Mouse (Mus musculus): ENCODE measurements around the gene Acbd3. TPM values are rescaled to one million over a fixed set of nuclear protein-coding genes. Genes with fewer than 3 reads are reported as not detected.
A peak's percentile ranks its signal among the peaks of the same experiment; 100 is the strongest.

The Acbd3 gene
- polyA plus RNA-seq, 1 experiment, result 8.2 TPM

DNA sequence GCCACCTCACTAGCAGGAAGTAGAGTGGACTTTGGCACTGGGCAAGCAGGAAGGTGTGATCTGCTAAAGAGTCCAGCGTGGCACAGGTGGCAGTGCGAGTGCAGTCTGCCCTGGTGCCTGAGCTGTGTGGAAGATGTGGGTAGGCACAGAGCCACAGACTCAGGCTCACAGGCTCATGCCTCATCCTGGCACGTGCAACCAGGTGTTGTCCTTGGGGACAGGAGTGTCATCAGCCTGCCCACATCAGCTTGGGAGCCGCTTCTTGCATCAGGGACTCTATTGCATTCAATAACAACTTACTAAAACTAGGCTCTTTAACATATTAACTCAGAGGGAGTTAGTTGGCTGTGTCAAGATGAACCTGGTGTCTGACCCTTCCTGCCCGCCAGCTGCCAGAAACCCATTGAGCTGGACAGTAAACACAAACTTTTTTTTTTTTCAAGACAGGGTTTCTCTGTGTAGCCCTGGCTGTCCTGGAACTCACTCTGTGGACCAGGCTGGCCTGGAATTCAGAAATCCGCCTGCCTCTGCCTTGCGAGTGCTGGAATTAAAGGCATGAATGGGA is 32.2 kb downstream of the Acbd3 start:
- Histone ChIP-seq H3K36me3 (ENCODE audit: control insufficient read depth, insufficient read depth, low read length) (peaks cover 9% of the 10 kb centered on the region), H3K27me3 (ENCODE audit: control insufficient read depth, insufficient read depth, low read length) (no peaks in the 10 kb centered on the region), H3K27ac (ENCODE audit: insufficient read depth, low read length) (no peak overlapping the region), H3K4me3 (ENCODE audit: extremely low read depth, insufficient read depth, insufficient read length) (no peak overlapping the region), H3K4me1 (ENCODE audit: control insufficient read depth, insufficient read depth, insufficient read length) (no peaks in the 10 kb centered on the region)
- TF ChIP-seq POLR2A (IDR thresholded peaks at IDR 0.05; ENCODE audit: low read depth, low read length) (no peak), CTCF (IDR thresholded peaks at IDR 0.05; ENCODE audit: extremely low read depth, insufficient read depth, insufficient read length, insufficient replicate concordance) (no peak)
- WGBS, result 68% methylated on average over 7 of the region's 7 CpGs
- DNase-seq (ENCODE audit: low read depth in 1 of 2, low spot score in 2 of 2), result no peak

DNA sequence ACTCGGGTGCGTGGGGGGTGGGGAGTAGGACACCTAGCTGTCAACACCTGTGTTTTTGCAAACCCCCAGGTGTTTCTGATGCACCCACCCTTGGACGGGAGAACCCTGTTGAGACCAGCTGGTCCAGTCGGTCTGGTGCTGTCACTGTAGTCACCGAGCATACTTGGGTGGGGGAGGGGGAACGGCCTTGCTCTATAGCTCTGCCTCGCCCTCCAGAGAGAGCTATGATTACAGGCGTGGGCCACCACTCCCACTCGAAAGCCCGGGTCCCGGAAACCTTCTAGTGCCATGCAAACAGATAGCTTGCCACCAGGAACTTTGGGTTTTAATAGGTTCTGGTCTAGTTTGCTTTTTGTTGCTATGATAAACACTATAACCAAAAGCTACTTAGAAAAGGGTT is 36.3 kb downstream of the Acbd3 start:
- Histone ChIP-seq H3K27ac (ENCODE audit: insufficient read depth, low read length) (no peak overlapping the region), H3K36me3 (ENCODE audit: control insufficient read depth, insufficient read depth, low read length) (no peaks in the 10 kb centered on the region), H3K4me1 (ENCODE audit: control insufficient read depth, insufficient read depth, insufficient read length) (peaks cover 14% of the 10 kb centered on the region), H3K27me3 (ENCODE audit: control insufficient read depth, insufficient read depth, low read length) (no peaks in the 10 kb centered on the region), H3K4me3 (ENCODE audit: extremely low read depth, insufficient read depth, insufficient read length) (no peak overlapping the region)
- no peak for DNase-seq (ENCODE audit: low read depth in 1 of 2, low spot score in 2 of 2)
- no peak for TF ChIP-seq POLR2A (IDR thresholded peaks at IDR 0.05; ENCODE audit: low read depth, low read length)
- no peak for TF ChIP-seq CTCF (IDR thresholded peaks at IDR 0.05; ENCODE audit: extremely low read depth, insufficient read depth, insufficient read length, insufficient replicate concordance)
- 90% methylated on average over 11 of the region's 11 CpGs for WGBS

DNA sequence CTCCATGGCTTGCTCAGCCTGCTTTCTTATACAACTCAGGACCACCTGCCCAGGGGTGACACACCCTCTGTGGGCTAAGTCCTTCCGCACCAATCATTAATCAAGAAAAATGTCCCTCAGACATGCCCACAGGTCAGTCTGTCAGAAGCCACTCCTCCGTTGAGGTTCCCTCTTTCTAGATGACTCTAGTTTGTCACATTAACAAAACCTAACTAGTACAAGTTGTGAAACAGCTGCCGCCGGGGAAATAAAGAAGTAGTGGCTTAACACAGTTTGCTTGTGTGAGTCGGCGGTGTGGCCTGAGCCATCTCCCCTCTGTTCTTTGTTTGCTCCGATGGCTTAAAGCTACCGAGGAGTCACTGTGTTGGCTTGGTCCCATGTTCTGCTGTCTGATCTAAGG is 36.8 kb downstream of the Acbd3 start:
- DNase-seq (ENCODE audit: low read depth in 1 of 2, low spot score in 2 of 2), result no peak
- no peak overlapping the region for H3K4me3 ChIP-seq (ENCODE audit: extremely low read depth, insufficient read depth, insufficient read length)
- no peak for TF ChIP-seq CTCF (IDR thresholded peaks at IDR 0.05; ENCODE audit: extremely low read depth, insufficient read depth, insufficient read length, insufficient replicate concordance)
- TF ChIP-seq POLR2A (IDR thresholded peaks at IDR 0.05; ENCODE audit: low read depth, low read length), result no peak
- 62% methylated on average over 8 of the region's 8 CpGs for WGBS
- H3K27me3 ChIP-seq (ENCODE audit: control insufficient read depth, insufficient read depth, low read length), result no peaks in the 10 kb centered on the region
- H3K36me3 ChIP-seq (ENCODE audit: control insufficient read depth, insufficient read depth, low read length), result no peaks in the 10 kb centered on the region
- no peak overlapping the region for H3K27ac ChIP-seq (ENCODE audit: insufficient read depth, low read length)
- H3K4me1 ChIP-seq (ENCODE audit: control insufficient read depth, insufficient read depth, insufficient read length), result peaks cover 14% of the 10 kb centered on the region

DNA sequence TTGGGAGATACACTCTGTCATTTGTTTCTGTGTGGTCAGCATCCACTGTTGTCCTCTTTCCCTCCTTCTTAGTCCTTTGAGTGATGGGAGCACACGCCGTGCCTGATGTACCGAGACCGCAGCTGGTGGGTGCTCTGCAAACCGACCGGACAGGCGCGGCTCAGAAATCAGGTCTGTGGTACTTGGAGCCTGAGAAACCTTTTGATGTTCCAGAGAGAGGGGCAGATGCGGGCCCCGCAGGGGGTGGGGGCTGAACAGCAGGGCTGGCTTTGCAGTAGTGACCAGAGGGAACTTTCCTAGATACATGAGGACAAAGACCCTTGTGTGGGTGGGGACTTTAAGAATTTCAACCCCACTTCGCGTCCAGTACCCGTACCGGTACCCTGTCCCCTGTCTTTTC is 37.5 kb downstream of the Acbd3 start:
- TF ChIP-seq CTCF (IDR thresholded peaks at IDR 0.05; ENCODE audit: extremely low read depth, insufficient read depth, insufficient read length, insufficient replicate concordance), result no peak
- no peak for TF ChIP-seq POLR2A (IDR thresholded peaks at IDR 0.05; ENCODE audit: low read depth, low read length)
- no peak overlapping the region for H3K4me3 ChIP-seq (ENCODE audit: extremely low read depth, insufficient read depth, insufficient read length)
- no peak overlapping the region for H3K27ac ChIP-seq (ENCODE audit: insufficient read depth, low read length)
- no peaks in the 10 kb centered on the region for H3K27me3 ChIP-seq (ENCODE audit: control insufficient read depth, insufficient read depth, low read length)
- 40% methylated on average over 14 of the region's 14 CpGs for WGBS
- H3K36me3 ChIP-seq (ENCODE audit: control insufficient read depth, insufficient read depth, low read length), result no peaks in the 10 kb centered on the region
- peaks cover 14% of the 10 kb centered on the region for H3K4me1 ChIP-seq (ENCODE audit: control insufficient read depth, insufficient read depth, insufficient read length)
- no peak for DNase-seq (ENCODE audit: low read depth in 1 of 2, low spot score in 2 of 2)

DNA sequence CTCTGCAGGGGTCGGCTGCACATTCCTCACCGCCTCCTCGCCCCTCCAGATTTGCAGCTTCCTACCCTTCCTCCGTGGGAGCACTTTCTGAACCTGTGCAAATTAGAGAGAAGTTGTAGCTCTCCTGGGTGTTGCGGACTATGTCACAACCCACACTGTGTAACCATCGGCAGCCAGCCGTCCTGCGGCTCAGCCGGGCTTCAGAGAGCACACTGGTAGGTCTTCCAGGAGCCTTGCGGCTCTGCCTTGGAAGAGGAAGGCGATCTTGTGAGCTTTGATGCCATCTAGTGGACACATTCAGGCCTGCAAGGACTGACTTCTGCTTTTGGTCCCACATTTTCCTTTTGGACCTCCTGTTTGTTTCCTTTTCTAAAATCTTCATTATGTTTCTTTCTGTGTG is 38.0 kb downstream of the Acbd3 start:
- DNase-seq (ENCODE audit: low read depth in 1 of 2, low spot score in 2 of 2), result peak in 1 of 2 experiments; percentile 76
- 7% methylated on average over 11 of the region's 11 CpGs for WGBS
- Histone ChIP-seq H3K36me3 (ENCODE audit: control insufficient read depth, insufficient read depth, low read length) (no peaks in the 10 kb centered on the region), H3K27me3 (ENCODE audit: control insufficient read depth, insufficient read depth, low read length) (no peaks in the 10 kb centered on the region), H3K4me1 (ENCODE audit: control insufficient read depth, insufficient read depth, insufficient read length) (peaks cover 17% of the 10 kb centered on the region), H3K27ac (ENCODE audit: insufficient read depth, low read length) (no peak overlapping the region), H3K4me3 (ENCODE audit: extremely low read depth, insufficient read depth, insufficient read length) (no peak overlapping the region; the same call in 1 of the 2 replicates)
- TF ChIP-seq CTCF (IDR thresholded peaks at IDR 0.05; ENCODE audit: extremely low read depth, insufficient read depth, insufficient read length, insufficient replicate concordance) (peak; percentile 92; the same call in 1 of the 2 replicates), POLR2A (IDR thresholded peaks at IDR 0.05; ENCODE audit: low read depth, low read length) (no peak)

DNA sequence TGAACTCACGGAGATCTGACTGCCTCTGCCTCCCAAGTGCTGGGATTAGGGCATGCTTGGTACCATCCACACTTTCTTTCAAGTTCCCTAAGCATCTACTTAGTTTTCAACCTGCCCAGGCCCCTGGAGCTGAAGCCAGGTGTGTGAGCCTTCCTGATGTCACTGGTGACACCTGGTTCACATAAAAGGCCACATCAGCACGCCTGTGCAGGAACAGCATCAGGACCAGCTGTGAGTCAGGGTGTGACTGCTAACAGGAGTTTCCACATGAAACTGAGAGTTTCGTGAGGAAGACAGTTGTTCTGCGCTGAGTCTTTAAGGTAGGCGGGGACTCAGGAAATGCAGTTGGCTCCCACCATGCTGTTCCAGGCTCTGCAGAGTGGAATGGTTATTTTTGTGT is 39.5 kb downstream of the Acbd3 start:
- Histone ChIP-seq H3K4me3 (ENCODE audit: extremely low read depth, insufficient read depth, insufficient read length) (no peak overlapping the region), H3K27me3 (ENCODE audit: control insufficient read depth, insufficient read depth, low read length) (no peaks in the 10 kb centered on the region), H3K36me3 (ENCODE audit: control insufficient read depth, insufficient read depth, low read length) (no peaks in the 10 kb centered on the region), H3K4me1 (ENCODE audit: control insufficient read depth, insufficient read depth, insufficient read length) (peaks cover 17% of the 10 kb centered on the region), H3K27ac (ENCODE audit: insufficient read depth, low read length) (peak overlapping the region; percentile 62; the same call in 1 of the 2 replicates)
- WGBS, result 57% methylated on average over 5 of the region's 5 CpGs
- TF ChIP-seq POLR2A (IDR thresholded peaks at IDR 0.05; ENCODE audit: low read depth, low read length) (no peak), CTCF (IDR thresholded peaks at IDR 0.05; ENCODE audit: extremely low read depth, insufficient read depth, insufficient read length, insufficient replicate concordance) (no peak)
- DNase-seq (ENCODE audit: low read depth in 1 of 2, low spot score in 2 of 2), result no peak

DNA sequence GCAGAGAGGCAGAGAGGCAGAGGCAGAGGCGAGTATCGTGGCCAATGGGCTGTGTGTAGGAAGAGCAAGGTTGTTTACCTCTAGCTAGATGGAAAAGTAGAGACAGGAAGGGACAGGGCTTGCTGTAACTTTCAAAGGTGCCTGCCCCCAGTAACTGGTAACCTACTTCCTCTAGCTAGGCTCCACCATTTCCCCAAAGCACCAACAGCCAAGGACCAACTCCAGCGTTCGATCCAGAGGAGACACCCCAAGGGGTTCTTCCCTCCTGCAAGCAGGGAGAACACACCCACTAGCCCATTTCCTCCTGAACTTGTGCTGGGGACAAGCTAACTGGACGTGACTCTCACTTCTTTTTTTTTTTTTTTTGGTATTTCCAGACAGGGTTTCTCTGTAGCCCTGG is 40.7 kb downstream of the Acbd3 start:
- WGBS, result 5% methylated on average over 5 of the region's 5 CpGs
- DNase-seq (ENCODE audit: low read depth in 1 of 2, low spot score in 2 of 2), result peak in 1 of 2 experiments; percentile 40
- no peaks in the 10 kb centered on the region for H3K36me3 ChIP-seq (ENCODE audit: control insufficient read depth, insufficient read depth, low read length)
- TF ChIP-seq CTCF (IDR thresholded peaks at IDR 0.05; ENCODE audit: extremely low read depth, insufficient read depth, insufficient read length, insufficient replicate concordance) (no peak), POLR2A (IDR thresholded peaks at IDR 0.05; ENCODE audit: low read depth, low read length) (no peak)
- peak overlapping the region; percentile 7; the same call in 1 of the 2 replicates for H3K4me3 ChIP-seq (ENCODE audit: extremely low read depth, insufficient read depth, insufficient read length)
- peak overlapping the region; percentile 98 for H3K27ac ChIP-seq (ENCODE audit: insufficient read depth, low read length)
- H3K27me3 ChIP-seq (ENCODE audit: control insufficient read depth, insufficient read depth, low read length), result no peaks in the 10 kb centered on the region
- peaks cover 22% of the 10 kb centered on the region for H3K4me1 ChIP-seq (ENCODE audit: control insufficient read depth, insufficient read depth, insufficient read length)

Data from spleen, adult 2 months (tissue).